Mouse (Mus musculus): ENCODE measurements around the gene Anxa4.

Anxa4 gene

GRCm38 (mm10) chr6:86793021-86793815 is at the start of gene Anxa4:
Gene Anxa4 (minus strand): TSS chr6:86793584.
- 5% methylated on average over 41 of the region's 41 CpGs for WGBS

- WGBS, result 56% methylated on average over 3 of the region's 3 CpGs
Measured at GRCm38 (mm10) chr6:86841949-86842348, 48.6 kb upstream of the Anxa4 start.

- 95% methylated on average over 2 of the region's 2 CpGs for WGBS
Measured at GRCm38 (mm10) chr6:86839089-86839488, 45.7 kb upstream of the Anxa4 start.

- WGBS, result 70% methylated on average over 13 of the region's 13 CpGs
Measured at GRCm38 (mm10) chr6:86832802-86833502, 39.6 kb upstream of the Anxa4 start.

GRCm38 (mm10) chr6:86830738-86831500 is 37.5 kb upstream of the Anxa4 start:
- WGBS, result 60% methylated on average over 10 of the region's 10 CpGs

- WGBS, result 92% methylated on average over 6 of the region's 6 CpGs
Measured at GRCm38 (mm10) chr6:86829768-86830167, 36.4 kb upstream of the Anxa4 start.

- WGBS, result 85% methylated on average over 2 of the region's 2 CpGs
Measured at GRCm38 (mm10) chr6:86827432-86827831, 34.0 kb upstream of the Anxa4 start.

GRCm38 (mm10) chr6:86824401-86824800 is 31.0 kb upstream of the Anxa4 start:
- 91% methylated on average over 7 of the region's 7 CpGs for WGBS

GRCm38 (mm10) chr6:86823824-86824223 is 30.4 kb upstream of the Anxa4 start:
- WGBS, result 26% methylated on average over 10 of the region's 10 CpGs

GRCm38 (mm10) chr6:86823051-86823431 is 29.7 kb upstream of the Anxa4 start:
- WGBS, result 37% methylated on average over 9 of the region's 9 CpGs

- WGBS, result 4% methylated on average over 19 of the region's 19 CpGs
Measured at GRCm38 (mm10) chr6:86822285-86823050, 29.1 kb upstream of the Anxa4 start.

GRCm38 (mm10) chr6:86820690-86821089 is 27.3 kb upstream of the Anxa4 start:
- WGBS, result 73% methylated on average over 7 of the region's 7 CpGs

GRCm38 (mm10) chr6:86819926-86820325 is 26.5 kb upstream of the Anxa4 start:
- 88% methylated on average over 5 of the region's 5 CpGs for WGBS

GRCm38 (mm10) chr6:86818914-86819313 is 25.5 kb upstream of the Anxa4 start:
- WGBS, result 54% methylated on average over 4 of the region's 4 CpGs

- WGBS, result 40% methylated on average over 8 of the region's 8 CpGs
Measured at GRCm38 (mm10) chr6:86816586-86816985, 23.2 kb upstream of the Anxa4 start.

- WGBS, result 13% methylated on average over 7 of the region's 7 CpGs
Measured at GRCm38 (mm10) chr6:86815436-86815835, 22.1 kb upstream of the Anxa4 start.

GRCm38 (mm10) chr6:86814926-86815325 is 21.5 kb upstream of the Anxa4 start:
- 39% methylated on average over 3 of the region's 3 CpGs for whole genome bisulfite sequencing

GRCm38 (mm10) chr6:86813341-86813740 is 20.0 kb upstream of the Anxa4 start:
- WGBS, result 23% methylated on average over 3 of the region's 3 CpGs

GRCm38 (mm10) chr6:86812919-86813318 is 19.5 kb upstream of the Anxa4 start:
- WGBS, result 46% methylated on average over 4 of the region's 4 CpGs

- under 1% methylated on average over 5 of the region's 5 CpGs for WGBS
Measured at GRCm38 (mm10) chr6:86806455-86807086, 13.2 kb upstream of the Anxa4 start.

GRCm38 (mm10) chr6:86804646-86805045 is 11.3 kb upstream of the Anxa4 start:
- WGBS, result 92% methylated on average over 3 of the region's 3 CpGs

Measured in cerebral cortex, adult 2 months (tissue).